Mouse (Mus musculus): ENCODE results near the gene Slc25a20.

Gene Slc25a20

DNA sequence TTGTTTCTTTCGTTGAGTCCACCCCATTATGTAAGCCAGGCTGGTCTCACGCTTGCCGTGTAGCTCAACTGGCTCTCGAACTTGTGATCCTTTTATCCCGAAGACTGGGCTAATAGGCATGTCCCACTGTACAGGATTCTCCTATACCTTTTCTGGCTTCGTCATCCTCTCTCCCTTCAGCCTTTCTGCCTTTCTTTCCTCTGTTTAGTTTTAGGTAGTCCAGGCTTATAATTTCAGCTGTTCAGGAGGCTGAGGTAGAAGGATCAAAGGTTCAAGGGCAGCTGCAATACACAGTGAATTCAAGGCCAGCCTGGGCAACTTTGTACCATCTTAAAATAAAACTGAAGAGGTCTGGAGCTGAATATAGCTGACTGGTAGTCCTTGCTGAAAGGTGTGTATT, 25.3 kb downstream of the Slc25a20 start:
- no peak for DNase-seq (ENCODE audit: inconsistent ontology term)

DNA sequence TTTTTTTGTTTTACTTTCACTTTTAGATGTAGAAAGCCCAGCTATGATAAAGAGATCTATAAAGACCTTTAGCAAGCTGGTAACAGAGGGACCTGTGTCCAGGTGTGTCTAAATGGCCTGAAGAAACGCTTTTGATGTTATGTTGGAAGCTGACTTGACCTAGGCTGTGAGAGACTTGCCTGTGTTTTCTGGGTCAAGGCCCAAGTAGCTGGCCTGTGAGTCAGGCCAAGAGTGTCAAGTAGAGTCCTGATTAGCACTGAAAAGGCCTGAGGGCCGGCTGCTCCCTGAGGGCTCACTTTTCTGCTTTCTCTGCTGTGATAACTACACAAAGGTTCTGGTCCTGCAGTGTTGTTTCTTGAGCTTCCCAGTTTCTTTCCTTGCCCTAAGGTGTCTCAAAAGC, 25.8 kb downstream of the Slc25a20 start:
- no peak for DNase-seq (ENCODE audit: inconsistent ontology term)

DNA sequence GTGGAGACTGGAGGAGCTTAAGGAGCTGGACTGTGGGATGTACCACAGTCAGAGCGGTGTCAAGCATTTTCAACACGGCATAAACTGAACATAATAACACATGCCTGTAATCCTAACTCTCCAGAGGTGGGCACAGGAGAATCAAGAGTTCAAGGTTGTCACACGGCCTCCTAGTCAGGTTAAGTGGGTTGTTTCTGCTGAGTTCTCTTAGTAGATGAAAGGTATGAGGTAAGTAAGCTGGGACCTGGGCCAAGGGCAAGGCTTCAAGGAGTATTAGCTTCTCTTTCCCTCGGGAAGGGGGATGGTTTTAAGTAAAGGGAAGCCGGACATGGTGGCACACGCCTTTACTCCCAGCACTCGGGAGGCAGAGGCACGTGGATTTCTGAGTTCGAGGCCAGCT, 26.6 kb downstream of the Slc25a20 start:
- DNase-seq (ENCODE audit: inconsistent ontology term) = no peak

DNA sequence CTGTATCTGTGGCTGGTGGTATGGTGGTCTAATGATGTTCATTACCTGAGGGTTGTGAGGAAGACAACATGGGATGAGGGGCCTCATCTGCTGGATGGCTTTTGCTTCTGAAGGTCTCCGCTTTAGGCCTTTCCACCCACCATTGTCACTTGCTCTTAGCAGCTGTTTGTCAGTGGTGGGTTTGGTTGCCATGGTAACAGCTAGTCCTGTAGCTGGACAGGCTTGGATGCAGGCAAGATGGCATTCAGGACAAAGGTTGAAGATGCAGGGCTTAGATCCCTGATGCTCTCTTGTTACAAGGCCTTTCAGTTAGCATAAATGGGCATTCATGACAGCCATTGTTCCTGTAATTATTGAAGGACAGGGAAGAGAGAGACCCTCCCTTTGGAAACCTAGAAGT, 27.2 kb downstream of the Slc25a20 start, which contains the start of gene Prkar2a:
Prkar2a (plus strand) TSS at position 209 of the 400 bp plus-strand sequence.
- no peak for DNase-seq (ENCODE audit: inconsistent ontology term)

DNA sequence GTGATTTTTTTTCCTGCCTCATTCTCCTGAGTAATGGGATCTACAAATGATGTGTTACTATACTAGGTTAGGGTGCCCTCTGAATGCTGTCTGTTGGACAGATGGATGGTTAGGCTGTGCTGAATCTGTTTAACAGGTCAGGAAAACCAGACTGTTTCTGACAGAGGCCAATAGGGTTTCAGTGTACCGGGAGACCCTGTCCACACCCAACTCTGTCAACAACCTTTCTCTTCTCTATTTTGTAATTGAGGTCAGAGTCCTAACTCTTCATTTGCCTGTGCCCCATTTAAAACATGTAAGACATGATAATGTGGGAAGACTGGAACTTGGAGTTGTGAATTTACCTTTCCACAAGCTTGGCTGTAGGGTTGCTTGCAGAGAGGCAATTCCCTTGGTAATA, 28.1 kb downstream of the Slc25a20 start:
- no peak for DNase-seq (ENCODE audit: inconsistent ontology term)

DNA sequence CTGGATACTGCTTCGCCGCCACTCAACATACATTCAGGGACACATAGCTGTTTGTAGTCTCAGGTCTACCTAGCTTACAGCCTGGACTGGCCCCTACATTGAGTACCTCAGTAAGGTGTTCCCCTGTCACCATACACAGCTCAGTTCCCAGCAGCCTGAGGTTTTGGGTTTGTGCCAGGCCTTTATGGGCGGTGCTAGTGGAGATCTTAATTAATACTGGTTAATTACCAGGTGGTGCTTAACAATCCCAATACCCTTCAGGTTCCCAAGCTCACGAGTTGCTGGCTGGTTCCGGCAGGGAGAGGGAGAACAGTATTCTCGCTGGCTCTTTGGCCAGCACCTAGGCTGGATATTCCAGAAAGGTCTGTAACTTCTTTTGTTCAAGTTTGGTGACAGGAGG, 29.0 kb downstream of the Slc25a20 start:
- no peak for DNase-seq (ENCODE audit: inconsistent ontology term)

DNA sequence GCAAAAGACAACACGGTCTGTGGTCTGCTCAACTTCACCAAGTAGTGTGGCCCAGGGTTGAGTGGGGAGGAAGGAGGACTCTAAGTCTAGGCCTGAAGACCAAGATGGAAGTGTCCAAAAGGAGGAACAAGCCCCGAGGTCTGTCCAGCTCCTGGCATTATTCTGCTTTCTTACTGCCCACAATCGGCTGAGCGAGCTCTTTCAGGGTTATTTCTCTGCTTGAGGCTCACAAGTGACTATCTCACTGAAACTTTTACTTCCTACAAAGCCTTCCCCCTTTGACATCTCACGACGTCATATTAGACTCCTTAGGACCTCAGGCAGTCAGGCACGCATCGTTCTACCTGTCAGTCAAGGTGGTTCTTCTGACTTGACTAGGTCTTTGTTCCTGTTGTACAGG, 29.5 kb downstream of the Slc25a20 start:
- DNase-seq (ENCODE audit: inconsistent ontology term) = no peak

DNA sequence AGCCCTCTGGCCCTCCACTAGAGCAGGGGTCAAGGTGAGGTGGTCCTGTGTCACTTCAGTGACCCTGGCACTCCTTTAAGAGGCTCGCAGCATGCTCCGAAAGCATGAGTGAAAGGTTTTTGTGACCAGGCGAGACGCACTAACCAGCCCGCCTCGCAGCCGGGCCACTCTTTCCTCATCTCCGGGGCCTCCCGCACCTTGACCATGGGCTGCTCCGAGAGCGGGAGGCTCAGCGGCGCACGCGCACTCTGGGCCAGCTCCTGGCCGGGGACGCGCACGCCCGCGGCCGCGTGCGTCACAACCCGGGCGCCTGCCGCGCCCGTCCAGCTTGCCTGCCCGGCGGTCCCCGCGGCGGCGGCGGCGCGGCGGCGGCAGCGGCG, 29.9 kb downstream of the Slc25a20 start:
- DNase-seq (ENCODE audit: inconsistent ontology term) = peak; percentile 88

DNA sequence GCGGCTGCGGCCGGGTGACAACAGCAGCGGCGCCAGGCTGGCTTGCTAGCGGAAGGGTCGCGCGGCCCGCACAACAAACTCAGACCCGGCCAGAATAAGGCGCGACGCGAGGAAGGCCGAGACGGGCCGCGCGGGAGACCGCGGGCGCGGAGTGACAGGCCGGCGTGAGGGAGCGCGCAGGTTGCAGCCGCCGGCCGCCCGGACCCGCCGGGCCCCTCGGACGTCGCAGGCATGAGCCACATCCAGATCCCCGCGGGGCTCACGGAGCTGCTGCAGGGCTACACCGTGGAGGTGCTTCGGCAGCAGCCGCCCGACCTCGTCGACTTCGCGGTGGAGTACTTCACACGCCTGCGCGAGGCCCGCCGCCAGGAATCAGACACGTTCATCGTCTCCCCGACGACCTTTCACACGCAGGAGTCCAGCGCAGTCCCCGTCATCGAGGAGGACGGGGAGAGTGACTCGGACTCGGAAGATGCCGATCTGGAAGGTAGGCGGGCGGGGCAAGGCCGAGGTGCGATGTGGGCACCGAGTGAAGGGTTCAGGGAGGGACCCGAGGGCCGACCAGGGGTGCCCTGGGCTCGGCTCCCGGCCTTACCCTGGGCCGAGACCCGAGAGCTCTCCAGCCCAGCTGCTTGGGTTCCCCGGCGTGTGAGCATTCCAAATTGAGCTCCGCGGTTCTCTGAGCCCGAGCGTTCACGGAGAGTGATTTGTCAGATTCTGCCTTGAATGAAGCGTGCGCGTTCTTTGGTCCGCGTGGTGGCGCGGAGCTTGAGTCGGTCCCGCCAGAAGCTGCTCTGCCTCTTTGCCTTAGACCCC, 30.5 kb downstream of the Slc25a20 start:
- peak; percentile 69 for DNase-seq (ENCODE audit: inconsistent ontology term)

DNA sequence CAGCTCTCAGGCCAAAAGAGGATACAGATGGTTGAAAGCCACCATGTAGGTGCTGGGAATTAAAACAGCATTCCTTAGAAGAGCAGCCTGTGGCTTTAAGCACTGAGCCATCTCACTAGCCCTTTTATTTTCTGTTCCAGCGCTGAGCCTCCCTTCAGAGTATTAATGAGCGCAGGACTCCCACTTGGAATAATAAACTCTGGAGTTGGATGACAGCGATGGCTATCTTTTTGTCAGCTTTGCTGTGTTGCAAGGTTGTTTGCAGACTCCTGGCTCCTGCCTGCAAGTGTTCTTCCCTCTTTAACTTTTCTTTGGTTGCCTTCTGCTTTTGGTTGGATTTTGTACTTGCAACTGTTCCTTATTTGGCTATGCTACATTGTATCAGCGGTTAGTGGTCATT, 32.1 kb downstream of the Slc25a20 start:
- no peak for DNase-seq (ENCODE audit: inconsistent ontology term)

DNA sequence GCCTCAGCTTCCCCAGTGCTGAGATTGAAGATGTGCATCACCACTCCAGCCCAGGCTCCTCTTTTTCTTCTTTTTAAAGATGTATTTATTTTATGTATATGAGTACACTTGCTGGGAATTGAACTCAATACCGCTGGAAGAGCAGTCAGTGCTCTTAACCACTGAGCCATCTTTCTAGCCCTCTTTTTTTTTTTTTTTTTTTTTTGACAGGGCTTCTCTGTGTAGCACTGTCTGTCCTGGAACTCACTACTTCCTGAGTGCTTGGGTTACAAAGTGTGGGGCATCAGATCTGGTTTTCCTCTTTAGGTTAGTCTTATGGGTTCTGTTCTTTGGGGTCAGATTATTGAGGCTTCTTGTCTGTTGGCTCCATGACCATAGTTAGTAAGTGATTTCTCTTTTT, 32.6 kb downstream of the Slc25a20 start:
- DNase-seq (ENCODE audit: inconsistent ontology term) = no peak

DNA sequence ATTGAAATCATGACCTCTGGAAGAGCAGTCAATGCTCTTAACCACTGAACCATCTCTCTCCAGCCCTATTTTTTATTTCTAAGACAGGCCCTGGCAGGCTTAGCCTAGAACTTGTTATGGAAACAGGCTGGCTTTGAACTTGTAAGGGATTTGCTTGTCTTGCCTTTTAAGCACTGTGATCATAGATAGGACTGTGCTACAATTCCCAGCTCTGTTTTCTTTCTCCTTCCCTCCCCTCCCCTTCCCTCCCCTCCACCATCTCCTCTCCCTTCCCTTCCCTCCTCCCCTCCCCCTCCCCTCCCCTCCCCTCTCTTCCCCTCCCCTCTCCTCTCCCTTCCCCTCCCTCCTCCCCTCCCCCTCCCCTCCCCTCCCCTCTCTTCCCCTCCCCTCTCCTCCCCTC, 40.6 kb downstream of the Slc25a20 start:
- DNase-seq (ENCODE audit: inconsistent ontology term) = no peak

DNA sequence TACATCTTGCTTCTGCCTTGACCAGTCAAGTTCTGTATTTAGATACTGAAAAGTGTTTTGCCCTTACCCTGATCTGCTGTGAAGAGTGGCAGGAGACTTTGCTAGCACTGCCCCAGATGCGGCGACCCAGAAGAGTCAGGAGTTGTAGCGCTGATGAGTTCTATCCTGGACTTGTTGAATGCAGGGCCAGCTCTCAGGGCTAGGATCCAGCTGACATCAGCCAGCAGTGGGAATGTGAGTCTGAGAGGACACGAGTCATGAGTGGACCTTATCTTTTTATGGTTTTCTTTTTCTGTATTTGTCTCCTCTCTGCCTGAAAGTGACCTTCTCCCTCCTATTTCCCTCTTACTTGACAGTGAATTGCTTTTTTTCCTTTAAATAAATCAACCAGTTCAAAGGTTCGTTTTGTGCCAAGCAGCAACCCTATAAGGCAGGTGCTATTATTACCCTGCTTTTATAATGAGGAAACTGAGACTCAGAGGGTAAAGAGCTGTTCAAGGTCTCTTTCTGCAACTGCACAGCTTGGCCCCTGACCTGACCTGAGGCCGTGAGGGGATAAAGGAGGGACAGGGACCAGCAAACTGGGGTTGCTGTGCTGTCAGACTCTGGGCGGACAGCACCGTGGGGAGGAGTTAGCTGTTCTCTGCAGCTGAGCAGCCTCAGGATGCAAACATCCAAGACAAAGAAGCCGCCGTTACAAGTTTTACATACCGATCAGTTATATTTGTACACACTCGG, 41.7 kb downstream of the Slc25a20 start:
- DNase-seq (ENCODE audit: inconsistent ontology term) = peak; percentile 32

DNA sequence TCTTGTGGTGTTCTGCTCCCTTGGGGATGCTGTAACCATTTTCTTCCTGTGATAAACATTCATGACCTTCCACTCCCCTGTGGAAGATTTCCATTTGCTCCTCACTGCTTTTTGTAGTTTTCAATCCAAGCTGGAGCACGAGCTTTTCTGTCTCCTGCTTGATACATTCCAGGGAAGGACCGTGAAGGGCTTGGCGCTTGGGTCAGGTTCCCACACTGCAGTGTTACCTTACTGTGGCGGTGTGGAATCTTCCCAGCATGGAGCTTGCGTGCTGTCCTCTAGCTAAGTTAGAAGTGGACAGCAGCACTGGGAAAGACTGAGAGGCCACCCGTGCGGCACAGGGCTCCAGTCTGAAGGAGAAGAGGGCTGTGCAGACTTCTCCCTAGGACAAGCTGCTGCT, 42.7 kb downstream of the Slc25a20 start:
- peak; percentile 10 for DNase-seq (ENCODE audit: inconsistent ontology term)

DNA sequence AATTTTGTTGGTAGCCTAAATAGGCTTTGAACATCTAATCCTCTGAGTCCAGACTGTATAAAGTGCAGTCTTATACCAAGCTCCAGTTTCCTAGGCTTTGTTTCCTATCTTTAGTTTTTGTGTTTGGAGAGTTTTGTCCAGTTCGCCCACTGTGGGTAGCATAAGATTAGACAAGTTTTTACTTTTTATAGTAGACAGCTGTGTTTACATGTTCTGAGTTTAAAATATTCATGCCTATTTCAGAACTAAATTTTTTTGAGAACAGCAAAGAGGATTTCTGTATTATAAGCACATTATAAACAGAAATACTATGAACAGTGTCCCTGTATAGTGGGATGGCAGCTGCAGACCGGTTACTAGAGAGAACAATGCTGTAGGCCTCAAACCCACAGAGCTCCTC, 45.3 kb downstream of the Slc25a20 start:
- no peak for DNase-seq (ENCODE audit: inconsistent ontology term)

DNA sequence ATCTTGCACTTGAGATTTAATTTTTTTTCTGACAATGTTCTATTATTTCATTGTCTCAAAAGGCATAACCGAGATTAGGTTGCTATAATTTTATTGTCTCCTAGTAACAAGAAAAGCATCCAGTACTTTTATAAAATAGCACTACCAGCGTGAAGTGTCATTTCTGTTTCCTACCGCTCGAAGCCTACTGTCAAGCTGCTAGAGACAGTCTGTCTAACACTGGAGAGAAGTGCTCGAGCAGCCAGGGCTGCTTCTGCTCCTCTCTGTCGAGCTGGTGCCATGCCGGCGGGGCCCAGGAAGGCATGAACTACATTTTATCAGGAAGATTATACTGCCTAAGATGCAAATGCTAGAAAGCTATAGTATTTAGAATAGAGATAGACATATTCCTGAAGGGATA, 46.9 kb downstream of the Slc25a20 start:
- DNase-seq (ENCODE audit: inconsistent ontology term) = no peak

DNA sequence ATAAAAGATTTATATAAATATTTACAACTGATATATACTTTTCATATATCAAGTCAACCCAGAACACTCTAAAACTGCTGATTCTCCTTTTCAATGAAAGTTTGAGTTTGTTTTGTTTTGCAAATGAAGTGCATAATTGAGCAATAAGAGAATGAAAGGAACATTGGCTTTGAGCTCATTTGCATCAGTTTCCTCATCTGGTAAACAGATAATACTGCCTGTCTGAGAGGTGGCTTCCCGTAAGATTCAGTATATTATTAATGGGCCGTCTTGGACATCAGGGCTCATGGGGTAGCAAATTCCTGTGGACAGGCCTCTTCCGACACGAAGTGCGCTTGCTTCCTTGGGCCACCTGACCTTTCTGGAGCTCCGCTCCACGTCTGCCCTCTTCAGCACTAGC, 48.9 kb downstream of the Slc25a20 start:
- no peak for DNase-seq (ENCODE audit: inconsistent ontology term)

DNA sequence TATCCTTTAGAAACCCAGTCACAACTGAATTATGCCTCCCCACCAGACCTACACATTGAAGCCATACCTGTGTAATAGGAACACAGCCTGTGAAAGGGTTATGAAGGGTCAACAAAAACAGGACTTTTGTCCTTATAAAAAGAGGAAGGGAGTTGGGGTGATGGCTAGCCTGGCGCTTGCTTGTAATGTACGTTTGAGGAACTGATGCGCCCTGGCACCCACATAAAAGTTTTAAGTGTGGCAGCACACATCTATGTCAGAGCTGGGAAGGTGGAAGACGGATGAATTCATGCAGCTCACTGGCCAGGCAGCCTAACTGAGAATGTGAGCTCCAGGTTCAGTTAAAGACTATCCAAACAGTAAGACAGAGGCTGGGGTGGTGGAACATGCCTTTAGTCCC, 54.3 kb downstream of the Slc25a20 start:
- no peak for DNase-seq (ENCODE audit: inconsistent ontology term)

DNA sequence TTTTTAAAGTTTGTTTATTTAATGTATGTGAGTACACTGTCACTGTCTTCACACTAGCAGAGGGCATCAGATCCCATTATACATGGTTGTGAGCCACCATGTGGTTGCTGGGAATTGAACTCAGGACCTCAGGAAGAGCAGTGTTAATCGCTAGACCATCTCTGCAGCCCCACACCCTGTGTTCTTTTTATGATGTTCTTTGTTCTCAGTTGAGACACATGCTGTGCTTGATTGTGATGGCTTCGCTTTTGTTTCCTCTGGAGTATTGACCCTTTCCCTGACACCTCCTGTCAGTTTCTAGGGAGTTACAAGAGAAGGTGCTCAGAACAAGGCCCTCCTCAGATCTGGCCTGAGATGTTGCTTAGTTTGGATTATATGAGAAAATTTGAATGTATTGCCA, 61.9 kb downstream of the Slc25a20 start:
- no peak for DNase-seq (ENCODE audit: inconsistent ontology term)

DNA sequence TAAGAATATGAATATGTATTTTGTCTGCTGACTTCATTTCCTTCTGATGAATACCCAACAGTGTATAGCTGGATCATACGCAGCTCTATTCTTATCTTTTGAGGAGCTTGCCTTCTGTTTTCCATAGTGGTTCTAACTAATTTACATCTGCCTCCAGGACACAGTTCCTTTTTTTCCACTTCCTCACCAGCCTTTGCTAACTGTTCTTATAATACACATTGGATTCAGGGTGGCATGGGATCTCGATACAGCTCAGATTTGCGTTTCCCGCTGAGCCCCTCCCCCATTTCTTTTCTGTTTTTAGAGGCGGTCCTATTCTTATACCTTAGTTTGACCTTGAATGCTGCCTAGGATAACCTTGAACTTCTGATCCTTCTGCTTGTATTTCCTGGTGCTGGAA, 64.2 kb downstream of the Slc25a20 start:
- no peak for DNase-seq (ENCODE audit: inconsistent ontology term)

DNA sequence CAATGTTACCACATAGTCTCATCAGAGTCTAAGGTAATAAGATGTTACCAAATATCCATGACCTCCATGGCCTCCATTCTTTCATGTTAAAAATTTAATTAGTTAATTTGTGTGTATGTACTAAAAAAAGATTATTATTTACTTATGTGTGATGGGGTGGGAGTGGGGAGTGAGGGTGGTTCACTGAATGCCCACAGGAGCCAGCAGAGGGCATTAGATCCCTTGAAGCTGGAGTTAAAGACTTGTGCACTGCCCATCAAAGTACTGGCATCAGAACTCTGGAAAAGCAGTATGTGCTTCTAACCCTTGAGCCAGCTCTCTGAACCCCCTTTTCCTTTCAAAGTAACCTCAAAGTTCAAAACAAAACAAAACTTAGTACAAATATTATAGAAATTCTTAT, 67.2 kb downstream of the Slc25a20 start:
- DNase-seq (ENCODE audit: inconsistent ontology term) = no peak

DNA sequence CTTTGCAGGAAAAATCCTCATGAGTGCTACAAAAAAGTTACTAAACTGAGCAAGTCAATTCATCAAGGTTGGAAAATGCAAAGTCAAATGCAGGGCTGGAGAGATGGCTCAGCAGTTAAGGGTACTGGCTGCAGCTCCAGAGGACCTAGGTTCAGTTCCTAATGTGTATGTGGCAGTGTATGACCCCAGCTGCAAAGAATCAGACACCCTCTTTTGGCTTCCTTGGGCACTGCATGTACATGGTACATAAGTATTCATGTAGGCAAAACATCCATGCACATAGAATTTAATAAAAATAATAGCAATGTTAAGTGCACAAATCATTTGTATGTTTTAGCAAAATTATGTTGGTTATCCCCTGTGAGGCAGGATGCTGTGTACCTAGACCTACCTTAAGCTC, 70.6 kb downstream of the Slc25a20 start:
- DNase-seq (ENCODE audit: inconsistent ontology term) = no peak

All from Muller cell, postnatal 12 days (primary cell).